Mouse (Mus musculus): ENCODE measurements around the gene Rabgap1l. TPM values are rescaled to one million over a fixed set of nuclear protein-coding genes. Genes with fewer than 3 reads are reported as not detected.

The Rabgap1l gene
- total and polyA plus RNA-seq, 2 experiments, result 6.4 to 78.7 TPM

GRCm38 (mm10) chr1:160330222-160330621 lies 462.8 kb downstream of the Rabgap1l start:
- Histone ChIP-seq H3K9ac (ENCODE audit: low read depth, low read length) (no peak overlapping the region), H3K36me3 (ENCODE audit: control insufficient read depth, insufficient read depth, low read length) (no peaks in the 10 kb centered on the region), H3K79me2 (ENCODE audit: control insufficient read depth, insufficient read depth, low read length) (no peaks in the 10 kb centered on the region), H3K27me3 (ENCODE audit: control insufficient read depth, insufficient read depth, low read length) (no peaks in the 10 kb centered on the region), H3K4me3 (ENCODE audit: insufficient read depth, low read depth, low read length) (no peak overlapping the region), H3K27ac (replicated peaks; ENCODE audit: insufficient read depth, low read depth, low read length) (no peak overlapping the region), H3K4me1 (ENCODE audit: control insufficient read depth, insufficient read depth, low read length) (no peaks in the 10 kb centered on the region)
- no peak for DNase-seq (ENCODE audit: extremely low read depth, low read depth, low spot score)
- no peak for TF ChIP-seq CTCF (IDR thresholded peaks at IDR 0.05; ENCODE audit: low read depth, low read length)
- TF ChIP-seq POLR2A (IDR thresholded peaks at IDR 0.05; ENCODE audit: extremely low read depth, insufficient read depth, low read length), result no peak
- WGBS, result 54% methylated on average over 2 of the region's 2 CpGs

DNA sequence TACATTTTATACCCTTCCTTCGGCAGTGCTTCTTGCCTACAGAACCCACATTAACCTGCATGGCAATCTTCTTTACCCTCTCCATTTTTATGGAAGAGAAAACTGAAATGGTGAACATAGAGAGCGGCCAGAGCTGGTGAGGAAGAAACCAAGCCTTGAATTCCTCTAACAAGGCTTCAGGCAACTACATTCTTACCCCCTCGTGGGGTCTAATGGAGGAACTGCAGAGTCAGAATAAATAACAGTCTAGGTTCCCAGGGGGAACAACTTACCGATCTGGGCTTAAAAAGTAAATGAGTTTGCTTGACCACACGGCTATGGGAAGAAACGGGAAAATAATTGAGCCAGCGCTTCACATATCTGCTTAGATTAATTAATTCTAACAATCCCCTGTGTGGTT lies 463.2 kb downstream of the Rabgap1l start:
- Histone ChIP-seq H3K4me3 (ENCODE audit: insufficient read depth, low read depth, low read length) (no peak overlapping the region), H3K27me3 (ENCODE audit: control insufficient read depth, insufficient read depth, low read length) (no peaks in the 10 kb centered on the region), H3K9ac (ENCODE audit: low read depth, low read length) (no peak overlapping the region), H3K36me3 (ENCODE audit: control insufficient read depth, insufficient read depth, low read length) (no peaks in the 10 kb centered on the region), H3K27ac (replicated peaks; ENCODE audit: insufficient read depth, low read depth, low read length) (no peak overlapping the region), H3K4me1 (ENCODE audit: control insufficient read depth, insufficient read depth, low read length) (no peaks in the 10 kb centered on the region), H3K79me2 (ENCODE audit: control insufficient read depth, insufficient read depth, low read length) (no peaks in the 10 kb centered on the region)
- no peak for DNase-seq (ENCODE audit: extremely low read depth, low read depth, low spot score)
- TF ChIP-seq POLR2A (IDR thresholded peaks at IDR 0.05; ENCODE audit: extremely low read depth, insufficient read depth, low read length), result no peak
- no peak for TF ChIP-seq CTCF (IDR thresholded peaks at IDR 0.05; ENCODE audit: low read depth, low read length)
- WGBS, result 77% methylated on average over 7 of the region's 7 CpGs

DNA sequence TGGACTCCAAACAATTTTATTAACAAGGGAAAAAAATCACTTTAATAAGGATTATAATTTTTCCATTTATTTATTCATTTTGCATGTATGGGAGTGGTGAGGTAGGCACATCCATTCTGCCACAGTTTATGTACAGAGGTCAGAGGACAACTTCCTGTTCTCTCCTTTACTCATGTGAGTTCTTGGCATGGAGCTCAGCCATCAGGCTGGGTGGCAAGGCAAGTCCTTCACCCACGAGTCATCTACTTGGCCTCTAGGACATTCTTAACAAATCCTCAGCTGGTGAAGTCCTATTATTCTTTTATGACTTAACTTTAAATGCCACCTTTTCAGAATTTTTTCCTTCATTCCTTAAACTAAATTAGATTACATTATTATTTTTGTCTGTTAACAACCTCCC lies 465.5 kb downstream of the Rabgap1l start:
- H3K4me1 ChIP-seq (ENCODE audit: control insufficient read depth, insufficient read depth, low read length), result no peaks in the 10 kb centered on the region
- WGBS, result 78% methylated on average over 1 of the region's 1 CpGs
- H3K36me3 ChIP-seq (ENCODE audit: control insufficient read depth, insufficient read depth, low read length), result no peaks in the 10 kb centered on the region

GRCm38 (mm10) chr1:160325542-160325941 lies 467.5 kb downstream of the Rabgap1l start:
- Histone ChIP-seq H3K79me2 (ENCODE audit: control insufficient read depth, insufficient read depth, low read length) (no peaks in the 10 kb centered on the region), H3K4me3 (ENCODE audit: insufficient read depth, low read depth, low read length) (no peak overlapping the region), H3K27me3 (ENCODE audit: control insufficient read depth, insufficient read depth, low read length) (no peaks in the 10 kb centered on the region), H3K36me3 (ENCODE audit: control insufficient read depth, insufficient read depth, low read length) (no peaks in the 10 kb centered on the region), H3K9ac (ENCODE audit: low read depth, low read length) (no peak overlapping the region), H3K4me1 (ENCODE audit: control insufficient read depth, insufficient read depth, low read length) (no peaks in the 10 kb centered on the region), H3K27ac (replicated peaks; ENCODE audit: insufficient read depth, low read depth, low read length) (no peak overlapping the region)
- TF ChIP-seq CTCF (IDR thresholded peaks at IDR 0.05; ENCODE audit: low read depth, low read length) (no peak), POLR2A (IDR thresholded peaks at IDR 0.05; ENCODE audit: extremely low read depth, insufficient read depth, low read length) (no peak)
- 57% methylated on average over 5 of the region's 5 CpGs for WGBS
- no peak for DNase-seq (ENCODE audit: extremely low read depth, low read depth, low spot score)

More for the DNA sequence above, 465.5 kb downstream of the Rabgap1l start:
- Histone ChIP-seq H3K9ac (ENCODE audit: low read depth, low read length) (no peak overlapping the region), H3K79me2 (ENCODE audit: control insufficient read depth, insufficient read depth, low read length) (no peaks in the 10 kb centered on the region), H3K27me3 (ENCODE audit: control insufficient read depth, insufficient read depth, low read length) (no peaks in the 10 kb centered on the region), H3K4me3 (ENCODE audit: insufficient read depth, low read depth, low read length) (no peak overlapping the region), H3K27ac (replicated peaks; ENCODE audit: insufficient read depth, low read depth, low read length) (no peak overlapping the region)
- no peak for DNase-seq (ENCODE audit: extremely low read depth, low read depth, low spot score)
- TF ChIP-seq POLR2A (IDR thresholded peaks at IDR 0.05; ENCODE audit: extremely low read depth, insufficient read depth, low read length), result no peak
- no peak for TF ChIP-seq CTCF (IDR thresholded peaks at IDR 0.05; ENCODE audit: low read depth, low read length)

GRCm38 (mm10) chr1:160320690-160321089 lies 472.3 kb downstream of the Rabgap1l start:
- Histone ChIP-seq H3K4me1 (ENCODE audit: control insufficient read depth, insufficient read depth, low read length) (no peaks in the 10 kb centered on the region), H3K27me3 (ENCODE audit: control insufficient read depth, insufficient read depth, low read length) (no peaks in the 10 kb centered on the region), H3K36me3 (ENCODE audit: control insufficient read depth, insufficient read depth, low read length) (no peaks in the 10 kb centered on the region), H3K4me3 (ENCODE audit: insufficient read depth, low read depth, low read length) (no peak overlapping the region), H3K27ac (replicated peaks; ENCODE audit: insufficient read depth, low read depth, low read length) (no peak overlapping the region), H3K9ac (ENCODE audit: low read depth, low read length) (no peak overlapping the region), H3K79me2 (ENCODE audit: control insufficient read depth, insufficient read depth, low read length) (no peaks in the 10 kb centered on the region)
- TF ChIP-seq CTCF (IDR thresholded peaks at IDR 0.05; ENCODE audit: low read depth, low read length) (no peak), POLR2A (IDR thresholded peaks at IDR 0.05; ENCODE audit: extremely low read depth, insufficient read depth, low read length) (no peak)
- WGBS, result 84% methylated on average over 1 of the region's 1 CpGs
- DNase-seq (ENCODE audit: extremely low read depth, low read depth, low spot score), result no peak

- Histone ChIP-seq H3K4me3 (ENCODE audit: insufficient read depth, low read depth, low read length) (no peak overlapping the region), H3K36me3 (ENCODE audit: control insufficient read depth, insufficient read depth, low read length) (no peaks in the 10 kb centered on the region), H3K79me2 (ENCODE audit: control insufficient read depth, insufficient read depth, low read length) (no peaks in the 10 kb centered on the region), H3K27me3 (ENCODE audit: control insufficient read depth, insufficient read depth, low read length) (no peaks in the 10 kb centered on the region), H3K4me1 (ENCODE audit: control insufficient read depth, insufficient read depth, low read length) (no peaks in the 10 kb centered on the region), H3K9ac (ENCODE audit: low read depth, low read length) (no peak overlapping the region), H3K27ac (replicated peaks; ENCODE audit: insufficient read depth, low read depth, low read length) (no peak overlapping the region)
- DNase-seq (ENCODE audit: extremely low read depth, low read depth, low spot score), result peak; percentile 38
- TF ChIP-seq CTCF (IDR thresholded peaks at IDR 0.05; ENCODE audit: low read depth, low read length), result no peak
- TF ChIP-seq POLR2A (IDR thresholded peaks at IDR 0.05; ENCODE audit: extremely low read depth, insufficient read depth, low read length), result no peak
- WGBS, result 64% methylated on average over 8 of the region's 8 CpGs
Observed at GRCm38 (mm10) chr1:160318057-160318725, 474.8 kb downstream of the Rabgap1l start.
